Mouse (Mus musculus): ENCODE measurements around the gene Ddx19a. TPM values are rescaled to one million over a fixed set of nuclear protein-coding genes. Genes with fewer than 3 reads are reported as not detected.
A peak's percentile ranks its signal among the peaks of the same experiment; 100 is the strongest.
"Not testable (repeated sequence)": the region's sequence is repeated elsewhere in the genome, so short reads cannot be mapped to it uniquely, and the experiment has no call there.

The Ddx19a gene
- total RNA-seq, 2 experiments from 2014 or later = 39.2 to 41.1 TPM

- intact Hi-C loops (cut with DNase I); DNase-seq: not testable (repeated sequence)
Measured at GRCm38 (mm10) chr8:110977987-110978386, 19.6 kb downstream of the Ddx19a start.

GRCm38 (mm10) chr8:110976532-110976931 is 21.1 kb downstream of the Ddx19a start:
- DNase-seq; intact Hi-C loops (cut with DNase I): not testable (repeated sequence)

DNA sequence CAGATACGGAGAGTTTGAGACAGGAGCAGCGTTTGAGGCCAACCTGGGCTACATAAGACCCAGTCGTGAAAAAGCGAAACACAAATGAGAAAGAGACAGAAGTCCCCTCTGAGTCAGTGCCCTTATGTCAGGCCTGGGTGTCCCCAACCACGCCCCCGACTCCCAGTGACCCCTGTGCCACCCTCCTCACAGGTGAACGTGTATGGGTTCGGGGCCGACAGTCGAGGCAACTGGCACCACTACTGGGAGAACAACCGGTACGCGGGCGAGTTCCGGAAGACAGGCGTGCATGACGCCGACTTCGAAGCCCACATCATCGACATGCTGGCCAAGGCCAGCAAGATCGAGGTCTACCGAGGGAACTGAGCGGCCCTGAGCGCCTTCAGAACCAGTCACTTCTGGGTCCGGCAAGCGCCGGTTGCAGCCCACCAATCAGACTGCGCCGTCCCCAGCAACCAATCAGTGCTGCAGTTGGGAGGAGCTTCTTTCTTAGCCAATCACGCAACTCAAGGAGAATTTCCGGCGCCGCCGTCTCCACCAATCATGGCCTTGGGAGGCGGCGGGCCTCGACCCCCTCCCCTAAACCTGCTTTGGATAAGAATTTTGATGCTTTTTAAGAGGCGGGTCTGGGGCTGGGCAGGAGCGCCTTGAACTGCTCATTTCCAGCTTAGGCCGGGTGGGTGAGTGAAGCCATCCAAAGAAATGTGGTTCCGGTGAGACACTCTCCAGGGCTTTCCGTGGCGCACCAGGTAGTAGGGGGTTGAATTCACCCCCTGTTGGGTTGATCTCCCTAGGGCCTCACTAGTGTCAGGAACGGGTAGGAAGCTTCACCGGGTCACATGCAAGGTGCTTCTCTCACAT is 27.5 kb downstream of the Ddx19a start:
- intact Hi-C loops (cut with DNase I) = loop anchor here (5.0 kb wide), 2 partner anchors 68 to 218 kb away; partner anchors contain the start of gene Fuk

DNA sequence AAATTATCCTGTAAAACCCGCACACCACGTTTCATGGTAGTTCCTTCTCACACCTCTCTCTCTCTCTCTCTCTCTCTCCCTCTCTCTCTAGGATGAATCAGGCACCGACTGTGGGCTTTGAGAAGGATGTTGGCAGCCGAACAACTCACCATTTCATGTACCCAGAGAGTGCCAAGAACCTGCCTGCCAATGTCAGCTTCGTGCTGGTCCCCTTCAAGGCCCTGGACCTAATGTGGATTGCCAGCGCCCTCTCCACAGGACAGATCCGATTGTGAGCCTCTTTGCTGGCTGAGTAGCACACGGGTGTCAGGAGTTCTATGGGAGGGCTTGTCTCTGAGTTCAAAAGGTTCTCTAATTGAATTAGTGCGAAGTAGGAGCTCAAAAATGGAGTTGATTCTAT is 30.3 kb downstream of the Ddx19a start:
- no peak for DNase-seq
- intact Hi-C loops (cut with DNase I) = loop anchor here (5.0 kb wide), 1 partner anchor 65 kb away; the partner anchor contains the start of gene Fuk

More for the DNA sequence above, 27.5 kb downstream of the Ddx19a start:
- DNase-seq = peak; percentile 90 to 91

GRCm38 (mm10) chr8:110966586-110966985 is 31.0 kb downstream of the Ddx19a start:
- DNase-seq = no peak
- intact Hi-C loops (cut with DNase I) = loop anchor here (5.0 kb wide), 1 partner anchor 64 kb away; the partner anchor contains the start of gene Fuk

GRCm38 (mm10) chr8:110965594-110965993 is 32.0 kb downstream of the Ddx19a start:
- intact Hi-C loops (cut with DNase I) = loop anchor here (1.0 to 5.0 kb wide), 4 partner anchors 15 to 63 kb away; partner anchors contain the start of gene Fuk
- peak; percentile 95 for DNase-seq

DNA sequence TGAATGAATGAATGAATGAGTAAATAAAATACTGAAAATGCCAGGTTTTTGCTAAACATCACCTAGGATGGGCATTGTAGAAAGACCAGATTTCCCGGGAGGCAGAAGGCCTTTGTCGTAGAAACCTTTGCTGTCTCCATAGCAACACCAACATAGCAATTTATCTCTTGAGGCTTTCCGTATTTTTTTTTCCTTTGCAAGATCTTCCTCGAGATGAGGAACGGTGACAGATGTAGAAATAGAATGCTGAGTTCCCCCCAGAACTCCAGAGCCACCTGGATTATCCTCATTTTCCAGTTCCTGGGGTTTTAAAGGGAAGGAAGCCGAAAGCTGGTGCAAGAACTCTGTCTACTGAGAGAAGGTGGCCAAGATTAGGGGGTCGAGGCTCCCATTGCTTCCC is 32.9 kb downstream of the Ddx19a start:
- DNase-seq = no peak
- intact Hi-C loops (cut with DNase I) = loop anchor here (1.0 to 5.0 kb wide), 4 partner anchors 14 to 62 kb away; partner anchors contain the start of gene Fuk

DNA sequence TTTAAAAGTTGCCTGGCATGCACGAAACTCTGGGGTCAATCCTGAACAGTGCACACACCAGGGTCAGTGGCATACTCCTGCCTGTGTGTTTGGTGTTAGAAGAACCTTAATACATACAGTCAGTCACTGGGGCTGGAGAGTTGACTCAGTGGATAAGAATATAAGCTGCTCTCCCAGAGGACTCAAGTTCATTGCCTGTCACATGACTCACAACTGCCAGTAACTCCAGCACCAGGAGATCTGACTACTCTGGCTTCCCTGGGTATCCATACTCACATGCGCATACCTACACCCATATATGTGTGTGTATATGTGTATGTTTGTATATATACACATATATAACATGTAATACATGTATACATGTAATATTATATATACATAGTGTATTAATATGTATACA is 34.5 kb downstream of the Ddx19a start:
- no peak for DNase-seq
- intact Hi-C loops (cut with DNase I) = no loop called here

DNA sequence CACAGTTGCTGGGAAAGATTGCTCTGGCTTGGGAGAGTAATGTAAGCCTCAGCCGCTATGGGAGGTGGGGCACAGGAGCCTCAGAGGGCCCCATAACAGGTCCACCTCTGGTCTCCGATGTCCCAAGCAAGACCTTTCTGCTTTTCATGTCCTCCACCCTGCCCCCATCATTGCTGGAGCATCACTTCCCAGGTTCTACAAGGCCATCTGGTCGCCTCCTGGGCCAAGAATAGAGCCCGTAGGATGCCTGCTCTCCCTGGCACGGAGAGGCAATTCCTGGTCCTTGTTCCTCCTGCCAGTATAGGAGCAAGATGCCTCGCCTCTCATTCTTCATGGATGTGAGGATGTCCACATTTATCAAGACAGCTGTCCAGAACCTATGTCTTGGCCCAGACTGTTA is 37.7 kb downstream of the Ddx19a start:
- intact Hi-C loops (cut with DNase I) = no loop called here
- no peak for DNase-seq

DNA sequence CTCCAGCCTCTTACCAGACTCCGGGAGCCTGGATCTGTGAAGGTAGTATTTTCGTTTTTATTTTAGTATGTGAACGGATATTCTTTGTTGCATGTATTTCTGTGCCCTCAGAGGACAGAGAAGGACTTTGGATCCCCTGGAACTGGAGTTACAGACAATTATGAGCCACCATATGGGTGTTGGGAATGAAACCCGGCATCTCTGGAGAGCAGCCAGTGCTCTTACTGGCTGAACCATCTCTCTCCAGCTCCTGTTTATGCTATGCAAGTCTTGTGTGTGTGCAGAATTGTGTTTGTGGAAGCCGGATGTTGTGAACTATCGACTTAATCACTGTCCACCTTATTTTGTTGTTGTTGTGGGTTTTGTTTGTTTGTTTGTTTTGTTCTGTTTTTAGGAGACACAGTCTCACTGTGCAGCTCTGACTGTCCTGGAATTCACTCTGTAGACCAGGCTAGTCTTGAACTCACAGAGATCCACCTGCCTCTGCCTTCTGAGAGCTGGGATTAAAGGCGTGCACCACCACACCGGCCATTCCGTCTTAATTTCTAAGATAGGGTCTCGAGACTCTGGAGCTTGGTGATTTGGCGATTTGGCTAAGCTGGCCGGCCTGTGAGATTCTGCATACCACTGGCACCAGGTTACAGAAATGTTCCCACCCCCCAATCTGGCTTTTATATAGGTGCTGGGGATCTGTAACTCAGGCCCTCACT is 38.4 kb downstream of the Ddx19a start:
- intact Hi-C loops (cut with DNase I) = no loop called here
- DNase-seq = no peak

- DNase-seq; intact Hi-C loops (cut with DNase I): not testable (repeated sequence)
Measured at GRCm38 (mm10) chr8:110958553-110958952, 39.0 kb downstream of the Ddx19a start.

DNA sequence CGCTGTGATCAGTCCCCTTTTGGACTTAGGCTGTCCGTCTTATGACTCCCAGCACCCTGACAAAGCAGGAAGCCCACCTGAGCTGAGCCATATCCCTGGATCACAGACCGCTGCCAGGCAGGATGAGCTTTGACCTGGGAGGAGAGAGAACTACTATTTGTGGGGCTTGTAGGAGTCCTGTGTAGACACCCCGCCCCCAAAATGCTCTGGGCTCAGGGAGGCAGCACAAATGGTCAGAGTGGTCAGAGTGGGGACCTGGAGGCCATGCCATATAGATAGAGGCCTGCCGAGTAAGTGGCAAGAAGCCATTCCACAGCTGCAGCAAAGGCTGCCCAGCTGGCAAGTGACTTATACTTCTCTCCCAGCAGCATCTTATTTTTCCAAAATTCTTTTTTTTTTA is 39.5 kb downstream of the Ddx19a start:
- intact Hi-C loops (cut with DNase I) = no loop called here
- DNase-seq = no peak

- DNase-seq = no peak
- intact Hi-C loops (cut with DNase I) = no loop called here
Measured at GRCm38 (mm10) chr8:110957471-110957870, 40.1 kb downstream of the Ddx19a start.

DNA sequence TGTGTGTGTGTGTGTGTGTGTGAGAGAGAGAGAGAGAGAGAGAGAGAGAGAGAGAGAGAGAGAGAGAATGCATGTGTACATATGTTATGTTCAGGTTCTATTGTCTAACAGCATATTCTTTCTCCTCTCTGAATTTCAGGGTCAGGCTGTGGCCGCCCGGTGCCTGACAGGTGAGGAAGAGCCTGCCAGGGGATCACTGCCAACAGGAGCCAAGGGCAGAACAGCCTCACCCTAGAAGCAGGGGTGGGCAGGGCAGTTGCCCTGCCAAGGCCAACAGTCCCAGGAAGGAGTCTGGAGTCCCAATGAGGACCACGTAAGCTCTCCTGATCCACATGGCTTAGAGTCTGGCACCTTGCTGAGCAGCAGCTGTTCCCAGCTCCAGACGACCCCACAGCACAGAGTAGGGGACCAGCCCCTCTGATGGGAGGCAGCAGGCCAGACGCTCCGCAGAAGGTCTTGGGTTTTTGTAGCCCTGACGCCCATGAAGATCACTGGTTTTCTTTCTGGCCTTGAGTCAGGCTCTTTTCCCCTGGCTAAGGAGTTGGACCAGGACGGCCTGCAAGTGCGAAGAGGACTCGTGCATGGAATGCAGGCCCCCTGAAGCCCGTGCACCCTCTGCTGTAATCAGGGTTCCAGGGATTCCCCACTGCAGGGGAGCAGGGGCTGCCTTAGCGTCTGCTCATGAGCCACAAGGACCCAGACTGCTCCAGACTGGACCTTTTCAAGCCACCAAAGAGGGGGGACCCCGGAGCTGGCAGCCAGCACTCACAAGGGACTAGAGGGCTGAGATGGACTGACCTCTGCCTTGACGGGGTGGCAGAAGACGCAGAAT is 40.8 kb downstream of the Ddx19a start:
- intact Hi-C loops (cut with DNase I) = no loop called here
- DNase-seq = no peak

- intact Hi-C loops (cut with DNase I) = no loop called here
- no peak for DNase-seq
Measured at GRCm38 (mm10) chr8:110954776-110955175, 42.8 kb downstream of the Ddx19a start.

DNA sequence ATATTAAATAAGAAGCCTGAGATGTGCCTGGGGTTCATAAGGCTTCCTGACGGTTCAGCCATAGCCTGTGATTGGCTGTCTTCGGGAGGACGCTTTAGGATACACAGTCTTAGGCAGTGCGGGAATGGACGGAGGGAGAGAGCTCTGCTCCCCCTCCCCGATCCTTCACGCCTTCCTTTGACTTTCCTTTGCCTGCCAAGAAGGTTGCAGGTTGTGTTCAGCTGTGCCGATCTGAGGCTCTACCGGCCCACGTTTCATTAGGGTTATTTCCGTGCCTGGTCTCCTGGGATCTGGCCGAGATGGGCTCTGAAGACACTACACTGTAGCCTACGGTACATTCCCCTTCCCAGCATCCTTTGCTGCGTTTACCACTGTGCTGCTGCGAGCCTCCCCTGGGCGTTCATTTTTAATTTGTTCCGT is 47.5 kb downstream of the Ddx19a start:
- intact Hi-C loops (cut with DNase I) = loop anchor here (2.0 kb wide), 1 partner anchor 15 kb away; no protein-coding TSS in a partner anchor
- DNase-seq = peak; percentile 62 to 65

GRCm38 (mm10) chr8:110945716-110946115 is 51.9 kb downstream of the Ddx19a start:
- DNase-seq = no peak
- intact Hi-C loops (cut with DNase I) = no loop called here

DNA sequence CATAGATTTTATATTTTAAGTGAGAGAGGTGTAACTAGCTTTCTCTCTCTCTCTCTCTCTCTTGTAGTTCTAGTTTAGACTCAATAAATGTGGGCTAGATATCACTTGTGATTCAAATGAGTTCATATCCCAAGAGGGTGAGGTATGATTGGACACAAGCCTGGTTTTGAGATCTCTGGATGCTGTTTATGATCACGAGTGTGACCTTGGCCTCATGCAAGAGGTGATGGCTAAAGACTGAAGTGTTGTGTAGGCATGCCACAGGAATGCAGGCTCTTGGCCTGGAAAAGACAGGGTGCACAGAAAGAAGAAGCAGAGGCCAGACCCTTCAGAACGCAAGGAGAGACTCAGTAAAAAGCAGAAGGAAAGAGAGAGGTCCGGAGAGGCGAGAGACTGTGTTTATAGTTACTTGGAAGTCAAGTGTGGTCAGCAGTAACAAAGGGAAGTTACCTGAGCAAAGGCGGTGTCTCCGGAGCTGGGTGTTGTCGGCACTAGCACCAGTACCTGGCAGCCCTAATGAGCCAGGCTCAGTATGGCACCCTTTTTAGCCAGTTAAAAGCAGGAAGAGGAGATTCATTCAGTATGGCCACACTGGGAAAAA is 53.2 kb downstream of the Ddx19a start:
- peak; percentile 45 to 55 for DNase-seq
- intact Hi-C loops (cut with DNase I) = no loop called here

GRCm38 (mm10) chr8:110941453-110941948 is 56.1 kb downstream of the Ddx19a start:
- peak; percentile 90 to 93 for DNase-seq
- intact Hi-C loops (cut with DNase I) = no loop called here
